Mouse (Mus musculus) inflammation-experienced regulatory T-cells, adult 6 months (primary cell): Measurements from ENCODE around the gene Mdp1. TPM values are rescaled to one million over a fixed set of nuclear protein-coding genes. Genes with fewer than 3 reads are reported as not detected.

ENCODE experiments used
- ATAC-seq: one replicate; pipeline ENCODE4 v1.8.0; 2017
- polyA plus RNA-seq, 3 experiments: library from polyadenylated mRNA; unstranded; fragments of 100-300 nt; shearing (Covaris generic); gene quantifications; one replicate each; pipeline ENCODE4 v1.2.1; 2017

The Mdp1 gene
- polyA plus RNA-seq, 3 experiments from 2014 or later, result 89.2 to 101 (median 95.6) TPM

DNA sequence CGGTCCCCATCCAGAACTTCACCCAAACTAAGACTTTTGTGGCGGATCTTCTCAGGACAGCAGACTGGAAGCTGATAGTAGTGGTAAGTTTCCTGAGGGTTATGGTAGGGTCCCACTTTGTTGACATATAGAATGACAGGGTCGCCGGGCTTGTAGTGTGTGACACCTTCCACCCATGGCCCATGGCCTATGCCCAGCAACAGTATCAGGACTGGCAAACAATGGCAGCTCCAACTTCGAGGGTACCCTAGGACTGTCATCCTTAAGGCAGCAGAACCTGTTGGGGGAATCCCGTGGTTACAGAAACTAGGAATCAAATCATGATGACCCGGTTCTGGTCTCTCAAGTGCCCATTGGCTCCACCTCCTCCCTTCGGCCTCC lies 17.6 kb downstream of the Mdp1 start:
- no peak for ATAC-seq

DNA sequence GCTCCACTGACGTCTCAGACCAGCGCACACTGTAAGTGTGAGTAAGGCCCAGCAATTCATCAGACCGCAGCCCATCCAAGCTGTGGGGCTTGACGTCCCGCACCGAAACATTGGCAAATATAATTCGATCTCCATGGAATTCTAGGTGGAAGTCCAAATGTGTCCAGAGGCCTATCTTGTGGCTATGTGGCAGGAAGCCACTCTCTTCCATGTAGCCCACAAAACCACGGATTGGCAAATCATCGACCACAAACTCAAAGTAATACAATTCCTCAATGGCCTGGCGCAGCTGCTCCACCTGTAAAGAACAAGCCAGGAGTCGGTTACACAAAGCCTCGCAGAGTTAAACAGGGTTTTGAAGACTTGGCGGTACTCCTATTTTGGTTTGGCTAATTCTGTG lies 19.0 kb downstream of the Mdp1 start:
- no peak for ATAC-seq

DNA sequence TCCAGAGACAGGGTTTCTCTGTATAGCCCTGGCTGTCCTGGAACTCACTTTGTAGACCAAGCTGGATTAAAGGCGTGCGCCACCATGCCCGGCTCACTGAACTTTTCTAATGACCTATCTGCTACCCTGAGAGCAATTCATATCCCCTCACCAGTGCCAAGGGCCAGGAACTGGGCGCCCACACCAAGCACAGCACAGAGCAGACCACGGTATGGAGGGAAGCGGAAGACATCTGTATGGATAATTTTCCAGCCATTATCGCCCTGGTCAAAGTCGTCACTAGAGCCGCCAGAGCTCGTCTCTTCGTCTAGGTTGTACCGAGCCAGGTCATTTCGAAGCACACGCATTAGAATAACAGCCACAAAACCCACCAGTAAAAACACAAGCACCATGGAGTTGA lies 19.5 kb downstream of the Mdp1 start:
- no peak for ATAC-seq

DNA sequence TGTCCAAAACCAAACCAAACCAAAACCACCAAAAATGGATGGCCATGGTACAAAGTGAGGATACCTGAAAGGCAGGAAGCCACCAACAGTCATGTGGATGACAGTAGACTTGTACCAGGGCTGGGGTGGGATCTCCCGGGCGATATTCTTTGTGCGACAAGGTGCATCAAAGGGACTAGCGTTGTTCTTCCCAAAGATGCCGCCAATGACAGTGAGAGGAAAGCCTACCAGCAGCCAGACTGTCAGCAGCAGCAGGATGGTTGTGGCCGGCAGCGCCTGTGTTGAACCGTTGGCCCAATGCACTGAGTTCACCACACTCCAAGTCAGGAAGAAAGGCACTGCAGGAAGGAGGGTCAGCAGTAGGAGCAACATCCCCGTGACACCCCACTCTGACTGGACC lies 22.5 kb downstream of the Mdp1 start, which contains the start of gene Gm49378:
Gm49378 (minus strand) TSS at position 101 of the 400 bp plus-strand sequence.
- no peak for ATAC-seq

DNA sequence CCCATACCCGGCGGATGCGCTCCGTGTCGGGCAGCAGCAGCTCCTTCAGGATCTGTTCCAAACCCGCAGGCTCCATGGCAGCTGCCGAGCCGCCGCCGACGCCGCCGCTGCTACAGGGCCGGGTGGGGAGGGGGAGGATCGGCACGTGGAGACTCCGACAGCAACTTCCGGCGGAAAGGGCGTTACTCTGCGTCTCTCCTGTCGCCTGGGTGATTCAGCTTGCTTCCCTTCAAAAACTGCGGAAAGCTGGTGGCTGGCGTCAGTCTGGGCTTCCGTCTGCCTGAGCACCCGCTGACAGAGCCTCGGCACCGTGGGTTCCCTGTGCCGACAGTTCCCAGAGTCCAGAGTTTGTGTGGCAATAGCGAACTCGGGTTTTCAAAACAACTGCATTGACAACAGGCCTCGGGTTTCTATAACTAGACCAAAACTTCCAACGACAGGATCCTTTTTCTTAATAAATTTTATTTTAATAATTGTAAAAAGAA lies 24.7 kb downstream of the Mdp1 start, which contains the start of gene Ipo4:
Ipo4 (minus strand) TSS at position 435 of the 485 bp plus-strand sequence.
- peak; percentile 99 for ATAC-seq

DNA sequence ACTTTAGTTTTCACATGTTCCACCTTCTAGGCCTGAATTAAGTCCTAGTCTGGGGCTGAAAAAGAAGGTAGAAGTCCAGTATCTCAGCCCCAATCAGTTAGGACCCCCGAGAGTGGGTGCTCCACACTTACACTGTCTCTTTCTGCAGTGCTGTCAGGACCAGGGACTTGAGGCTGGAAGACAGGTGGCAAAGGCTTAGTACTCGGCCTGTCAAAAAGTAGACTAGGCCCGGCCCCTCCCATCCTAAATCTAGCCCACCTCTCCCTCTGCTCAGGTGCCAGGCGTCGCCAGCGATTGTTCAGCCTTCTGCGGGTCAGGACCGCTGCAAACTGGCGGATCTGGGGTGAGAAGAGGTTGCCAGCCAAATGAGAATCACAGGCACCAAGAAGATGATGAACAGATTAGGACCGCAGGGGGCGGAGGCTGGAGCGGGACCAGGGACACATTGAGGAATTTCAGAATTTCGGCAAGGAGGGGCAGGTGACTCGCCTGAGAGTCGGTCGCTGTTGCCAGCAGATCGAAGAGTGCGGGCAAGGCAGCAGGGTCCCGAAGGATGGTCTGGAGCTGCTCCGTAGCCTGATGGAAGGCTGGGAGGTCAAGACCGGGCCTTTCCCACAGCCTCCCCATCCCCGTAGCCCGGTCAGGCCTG lies 25.3 kb downstream of the Mdp1 start:
- no peak for ATAC-seq

DNA sequence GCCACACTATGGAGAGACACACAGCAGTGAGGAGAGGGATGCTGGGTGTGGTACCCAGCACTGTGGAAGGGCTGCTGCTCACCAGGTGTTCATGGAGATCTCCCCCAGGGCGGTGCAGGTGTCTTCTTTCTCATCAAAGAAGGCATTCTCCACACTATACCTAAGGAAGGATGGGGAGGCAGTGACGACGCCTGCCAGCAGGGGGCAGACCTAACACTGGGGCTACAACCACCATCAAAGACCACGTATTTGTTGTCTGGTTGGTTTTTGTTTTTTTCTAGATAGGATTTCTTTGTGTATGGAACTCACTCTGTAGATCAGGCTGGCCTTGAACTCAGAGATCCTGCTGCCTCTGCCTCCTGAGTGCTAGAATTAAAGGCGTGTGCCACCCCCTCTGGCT lies 31.0 kb downstream of the Mdp1 start:
- peak; percentile 65 for ATAC-seq

DNA sequence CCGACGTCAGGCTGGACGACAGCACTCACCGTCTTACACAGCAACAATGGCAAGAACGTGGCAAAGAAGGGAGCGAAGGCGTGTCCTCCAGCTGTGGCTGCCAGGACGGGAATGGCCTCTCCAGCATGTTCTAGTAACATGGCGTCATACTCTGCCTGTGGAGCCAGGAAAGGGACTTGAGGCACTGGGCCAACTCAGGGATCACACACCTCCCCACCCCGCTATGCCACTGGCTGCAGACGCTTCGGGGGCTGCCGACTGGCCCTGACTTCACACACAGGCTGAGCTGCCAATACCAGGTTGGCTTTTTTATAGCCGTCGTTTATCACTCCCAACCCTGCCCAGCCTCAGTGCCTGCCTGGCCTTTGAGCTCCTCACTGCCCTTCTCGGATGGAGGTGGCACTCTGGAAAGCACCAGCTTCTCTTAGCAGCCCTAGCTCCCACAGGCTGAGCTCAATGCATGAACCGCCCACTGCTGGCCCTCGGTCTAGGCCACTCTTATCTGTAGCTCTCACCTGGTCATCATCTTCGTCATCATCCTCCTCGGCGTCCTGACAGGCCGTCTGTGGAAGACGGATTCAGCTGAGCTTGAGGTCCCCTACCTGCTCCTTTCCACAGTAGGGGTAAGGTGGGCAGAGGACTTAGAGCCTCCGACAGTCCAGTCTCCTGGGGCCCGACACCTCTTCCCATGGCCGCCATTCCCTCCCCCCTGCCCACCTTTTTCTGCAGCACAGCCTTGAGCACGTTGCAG lies 32.1 kb downstream of the Mdp1 start:
- ATAC-seq, result no peak

DNA sequence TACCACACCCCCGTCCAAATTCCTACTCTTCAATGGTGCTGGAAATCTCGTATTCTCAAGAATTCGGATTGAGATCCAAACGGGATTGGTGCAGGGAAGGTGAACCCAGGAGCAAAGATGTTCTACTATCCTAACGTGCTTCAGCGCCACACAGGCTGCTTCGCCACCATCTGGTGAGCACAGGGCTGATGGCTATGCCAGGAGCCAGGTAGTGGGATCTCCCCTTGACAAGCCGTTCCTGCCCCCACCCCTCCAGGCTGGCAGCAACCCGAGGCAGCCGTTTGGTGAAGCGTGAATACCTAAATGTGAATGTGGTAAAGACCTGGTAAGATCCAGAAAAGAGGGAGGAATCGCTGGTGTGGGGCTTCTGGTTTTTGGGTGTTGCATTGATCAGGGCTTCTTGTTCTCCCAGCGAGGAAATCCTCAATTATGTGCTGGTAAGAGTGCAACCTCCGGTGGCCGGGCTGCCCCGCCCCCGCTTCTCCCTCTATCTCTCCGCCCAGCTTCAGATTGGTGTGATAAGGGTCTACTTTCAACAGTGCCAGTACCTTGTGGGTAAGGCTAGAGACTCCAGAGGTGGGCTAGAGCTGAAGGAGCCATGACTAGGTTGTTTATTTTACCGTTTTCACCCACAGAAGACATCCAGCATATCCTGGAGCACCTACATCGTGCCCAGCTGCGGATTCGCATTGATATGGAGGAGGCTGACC lies 41.7 kb downstream of the Mdp1 start:
- ATAC-seq, result no peak

DNA sequence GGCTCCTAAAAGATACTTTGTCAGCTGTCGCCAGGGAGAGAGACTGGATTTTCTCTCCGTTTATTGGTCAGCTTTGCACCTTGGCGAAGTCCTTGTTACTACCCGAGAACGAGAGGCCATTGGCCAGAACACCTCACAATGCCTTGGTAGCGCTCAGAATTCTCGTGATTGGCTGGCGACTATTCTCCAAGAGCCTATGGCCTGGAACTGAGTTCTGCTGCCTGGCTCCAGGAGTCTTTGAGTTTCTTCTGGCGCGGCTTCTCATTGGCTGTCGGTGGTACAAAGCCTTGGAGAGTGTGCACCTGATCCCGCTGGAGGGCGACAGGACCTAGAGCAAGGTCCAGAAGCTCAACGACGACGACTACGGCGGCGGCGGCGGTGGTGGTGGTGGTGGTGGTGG lies 42.5 kb downstream of the Mdp1 start, which contains the start of gene Rec8:
Rec8 (plus strand) TSS at position 216 of the 400 bp plus-strand sequence.
- peak; percentile 60 for ATAC-seq

DNA sequence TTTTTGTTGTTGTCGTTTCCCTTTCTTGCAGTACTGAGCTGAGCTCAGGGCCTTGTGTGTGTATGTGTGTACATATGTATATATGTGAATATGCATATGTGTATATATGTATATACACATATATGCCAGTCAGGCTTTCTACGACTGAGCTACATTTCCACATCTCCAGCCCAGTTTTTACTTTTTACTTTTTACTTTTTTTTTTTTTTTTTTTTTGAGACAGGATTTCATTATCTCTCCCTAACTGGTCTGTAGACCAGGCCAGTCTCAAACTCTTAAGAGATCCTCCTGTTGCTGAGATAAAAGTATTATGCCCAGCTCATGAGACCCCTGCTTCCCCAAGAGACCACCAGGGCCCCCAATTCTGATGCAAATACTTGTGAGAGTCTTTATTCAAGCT lies 43.5 kb downstream of the Mdp1 start:
- no peak for ATAC-seq

DNA sequence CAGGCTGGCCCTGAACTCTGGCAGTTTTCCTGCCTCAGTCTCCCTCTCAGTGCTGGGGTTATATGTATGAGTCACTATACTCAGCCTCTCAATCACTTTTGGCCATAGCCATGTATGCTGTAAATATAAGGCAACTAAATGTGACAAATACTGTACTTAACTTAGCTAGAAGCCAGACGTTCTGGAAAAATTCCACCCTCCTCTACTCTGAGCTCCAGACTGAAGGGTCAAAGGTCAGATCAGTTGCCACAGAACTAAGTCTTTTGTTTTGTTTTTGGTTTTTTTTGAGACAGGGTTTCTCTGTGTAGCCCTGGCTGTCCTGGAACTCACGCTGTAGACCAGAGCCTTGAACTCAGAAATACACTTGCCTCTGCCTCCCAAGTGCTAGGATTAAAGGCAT lies 44.4 kb downstream of the Mdp1 start:
- no peak for ATAC-seq

DNA sequence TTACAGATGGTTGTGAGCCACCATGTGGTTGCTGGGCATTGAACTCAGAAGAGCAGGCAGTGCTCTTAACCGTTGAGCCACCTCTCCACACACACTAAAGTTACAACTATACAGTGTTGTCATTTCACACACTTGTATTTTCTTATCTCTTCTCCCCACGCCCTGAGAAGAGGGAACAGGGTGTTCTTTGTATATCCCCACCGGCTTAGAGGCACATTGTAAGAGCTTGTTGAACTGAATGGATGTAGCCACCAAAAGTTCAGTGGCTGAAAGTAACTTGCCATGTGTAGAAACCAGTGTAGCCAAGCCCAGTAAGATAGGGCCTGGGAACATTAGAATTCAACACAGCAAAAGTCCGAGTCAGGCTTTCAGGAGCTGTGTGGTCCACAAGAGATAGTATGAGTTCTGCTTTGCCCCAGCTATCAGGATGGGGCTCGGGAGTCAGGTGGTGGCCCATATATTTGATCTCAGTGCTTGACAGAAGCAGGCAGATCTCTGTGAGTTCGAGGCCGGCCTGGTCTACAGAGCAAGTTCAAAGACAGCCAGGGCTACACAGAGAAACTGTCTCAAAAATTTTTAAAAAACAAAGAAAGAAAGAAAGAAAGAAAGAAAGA lies 45.6 kb downstream of the Mdp1 start:
- ATAC-seq, result no peak

DNA sequence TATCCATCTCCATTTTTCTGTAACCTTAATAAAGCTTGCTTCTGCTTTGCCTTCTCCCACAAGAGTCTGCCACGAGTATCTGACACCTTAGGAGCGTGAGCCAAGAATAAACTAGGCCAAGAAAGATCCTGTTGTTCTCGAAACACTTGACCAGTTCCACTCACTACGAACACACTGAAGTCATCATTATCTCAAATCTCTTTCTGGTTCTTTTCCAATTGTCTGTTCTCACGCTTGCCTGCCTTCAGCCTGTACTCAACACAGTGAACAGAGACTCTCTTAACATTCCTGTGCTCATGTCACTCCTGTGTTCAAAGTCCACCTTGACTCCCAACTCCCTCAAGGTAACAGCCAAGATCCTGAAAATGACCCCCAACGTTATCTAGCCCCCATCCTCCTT lies 47.0 kb downstream of the Mdp1 start:
- ATAC-seq, result no peak

DNA sequence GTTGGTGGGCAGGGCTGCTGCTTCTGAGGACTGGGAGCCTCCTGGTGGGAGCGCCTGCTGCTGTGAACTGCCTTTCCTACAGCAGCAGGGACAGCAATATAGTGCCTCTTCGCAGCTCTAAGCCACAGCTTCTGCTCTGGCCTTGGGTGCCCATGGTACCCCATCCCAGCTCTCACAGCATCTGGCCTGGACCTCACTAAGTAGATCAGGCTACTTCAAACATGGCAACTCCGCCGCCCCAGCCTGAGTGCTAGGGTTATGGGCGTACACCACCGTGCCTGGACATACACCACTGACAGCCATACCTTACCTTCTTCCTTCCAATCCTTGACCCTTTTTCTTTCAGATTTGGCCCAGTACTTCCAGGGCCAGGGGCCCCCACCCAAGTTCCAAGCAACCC lies 52.0 kb downstream of the Mdp1 start:
- no peak for ATAC-seq

Other genes with a start within 250 kb of the Mdp1 start
- 10 to 100 TPM; 37.3 to 38.7 (median 37.4) TPM for gene Dhrs4, start 181.8 kb downstream of the Mdp1 start, polyA plus RNA-seq
- gene Carmil3, start 169.9 kb downstream of the Mdp1 start, polyA plus RNA-seq, result not detected
- not detected for gene Cpne6, start 150.1 kb downstream of the Mdp1 start, polyA plus RNA-seq
- under 1 TPM in 1 of 3 experiments, not detected in 2; 0.08 TPM for gene Nrl, start 135.5 kb downstream of the Mdp1 start, polyA plus RNA-seq
- gene Pck2, start 120.2 kb downstream of the Mdp1 start, polyA plus RNA-seq, result 10 to 100 TPM; 31.9 to 37.5 (median 35.9) TPM
- 100 to 1,000 TPM in 1 of 3 experiments, 10 to 100 TPM in 2; 73.9 to 107 (median 81.0) TPM for gene Dcaf11, start 100.5 kb downstream of the Mdp1 start, polyA plus RNA-seq
- gene A730061H03Rik, start 100.1 kb downstream of the Mdp1 start, polyA plus RNA-seq, result 1 to 10 TPM; 1.4 to 3.2 (median 3.2) TPM
- not detected for gene Fitm1, start 84.9 kb downstream of the Mdp1 start, polyA plus RNA-seq
- gene Psme1, start 82.4 kb downstream of the Mdp1 start, polyA plus RNA-seq, result 100 to 1,000 TPM; 667 to 812 (median 693) TPM
- gene Emc9, start 75.2 kb downstream of the Mdp1 start, polyA plus RNA-seq, result 10 to 100 TPM; 19.1 to 25.6 (median 23.3) TPM
- gene Psme2, start 69.4 kb downstream of the Mdp1 start, polyA plus RNA-seq, result 1,000 to 10,000 TPM in 1 of 3 experiments, 100 to 1,000 TPM in 2; 828 to 1,360 (median 869) TPM
- gene Rnf31, start 68.8 kb downstream of the Mdp1 start, polyA plus RNA-seq, result 10 to 100 TPM; 26.7 to 37.2 (median 35.3) TPM
- 100 to 1,000 TPM; 120 to 174 (median 141) TPM for gene Irf9, start 56.9 kb downstream of the Mdp1 start, polyA plus RNA-seq
- gene Rec8, start 42.5 kb downstream of the Mdp1 start, polyA plus RNA-seq, result 1 to 10 TPM in 2 of 3 experiments, not detected in 1; 2.7 to 4.0 TPM
- gene Ipo4, start 24.6 kb downstream of the Mdp1 start, polyA plus RNA-seq, result 10 to 100 TPM; 21.1 to 39.8 (median 36.3) TPM
- gene Gm49378, start 22.6 kb downstream of the Mdp1 start, polyA plus RNA-seq, result 1 to 10 TPM in 2 of 3 experiments, under 1 TPM in 1; 0.44 to 2.8 (median 2.5) TPM
- 10 to 100 TPM; 36.3 to 45.0 (median 39.3) TPM for gene Tm9sf1, start 16.7 kb downstream of the Mdp1 start, polyA plus RNA-seq
- gene Tssk4, start 10.3 kb downstream of the Mdp1 start, polyA plus RNA-seq, result 1 to 10 TPM in 2 of 3 experiments, under 1 TPM in 1; 0.68 to 2.2 (median 1.2) TPM
- 10 to 100 TPM; 25.8 to 33.9 (median 29.9) TPM for gene Gmpr2, start 11.4 kb upstream of the Mdp1 start, polyA plus RNA-seq
- 100 to 1,000 TPM; 335 to 412 (median 375) TPM for gene Nedd8, start 11.6 kb upstream of the Mdp1 start, polyA plus RNA-seq
- 10 to 100 TPM; 26.4 to 30.7 (median 30.2) TPM for gene Tinf2, start 21.3 kb upstream of the Mdp1 start, polyA plus RNA-seq
- gene Tgm1, start 53.4 kb upstream of the Mdp1 start, polyA plus RNA-seq, result not detected
- gene Rabggta, start 61.8 kb upstream of the Mdp1 start, polyA plus RNA-seq, result 10 to 100 TPM; 40.8 to 75.9 (median 62.1) TPM
- gene Dhrs1, start 85.2 kb upstream of the Mdp1 start, polyA plus RNA-seq, result 10 to 100 TPM; 32.4 to 57.8 (median 46.5) TPM
- gene Nop9, start 85.2 kb upstream of the Mdp1 start, polyA plus RNA-seq, result 1 to 10 TPM; 4.1 to 8.4 (median 5.4) TPM
- not detected for gene Cideb, start 98.0 kb upstream of the Mdp1 start, polyA plus RNA-seq
- gene Ltb4r2, start 100.9 kb upstream of the Mdp1 start, polyA plus RNA-seq, result not detected
- gene Ltb4r1, start 105.5 kb upstream of the Mdp1 start, polyA plus RNA-seq, result 10 to 100 TPM in 1 of 3 experiments, 1 to 10 TPM in 1, under 1 TPM in 1; 0.57 to 16.6 (median 3.8) TPM
- under 1 TPM in 1 of 3 experiments, not detected in 2; 0.29 TPM for gene Adcy4, start 123.6 kb upstream of the Mdp1 start, polyA plus RNA-seq
- 10 to 100 TPM; 71.9 to 99.8 (median 84.8) TPM for gene Ripk3, start 128.4 kb upstream of the Mdp1 start, polyA plus RNA-seq
- gene Nfatc4, start 162.6 kb upstream of the Mdp1 start, polyA plus RNA-seq, result not detected
- gene Nynrin, start 193.5 kb upstream of the Mdp1 start, polyA plus RNA-seq, result under 1 TPM in 1 of 3 experiments, not detected in 2; 0.04 TPM
- under 1 TPM in 1 of 3 experiments, not detected in 2; 0.11 TPM for gene Cbln3, start 223.9 kb upstream of the Mdp1 start, polyA plus RNA-seq
- 10 to 100 TPM; 10.5 to 13.1 (median 12.8) TPM for gene Khnyn, start 224.4 kb upstream of the Mdp1 start, polyA plus RNA-seq
- gene Sdr39u1, start 239.8 kb upstream of the Mdp1 start, polyA plus RNA-seq, result 100 to 1,000 TPM in 1 of 3 experiments, 10 to 100 TPM in 2; 76.4 to 107 (median 93.3) TPM